ENCODE assay signal across 19 mouse cellular contexts in genomic region chr2:60876891-60877290, GRCm38 (mm10).
DNase-seq lines count a peak whose midpoint lies in the region; ATAC-seq and TF ChIP-seq lines count a peak whose summit lies in the region.
"Had no signal": no experiment of that assay in that cellular context is flagged by ENCODE, and none has a peak within 500 bp of the region (broad histone marks: within the 10 kb centered on the region; RNA-seq: fewer than 3 reads in every experiment).

No protein-coding gene starts in this region.

- H3K36me3 ChIP-seq in heart, embryonic 13.5 days, result peaks cover 5% of the 10 kb centered on the region; the same call in 1 of the 2 replicates
- H3K36me3 ChIP-seq in stomach, embryonic 15.5 days, result no peaks in the 10 kb centered on the region
- H3K36me3 ChIP-seq in stomach, postnatal 0 days (ENCODE audit: control insufficient read depth, insufficient read depth, low read length), result no peaks in the 10 kb centered on the region
- H3K36me3 ChIP-seq in embryonic facial prominence, embryonic 13.5 days, result 0 out of 2 replicates have a peak, but pooled peaks cover 5% of the 10 kb centered on the region
- H3K36me3 ChIP-seq: embryonic facial prominence, embryonic 15.5 days; hindbrain, embryonic 12.5 days had no signal

- no peak for TF ChIP-seq EP300 in stomach, postnatal 0 days (optimal IDR thresholded peaks at IDR 0.05)

- peak overlapping the region; percentile 60; the same call in 1 of the 2 replicates for H3K9ac ChIP-seq in heart, embryonic 13.5 days
- H3K9ac ChIP-seq in stomach, embryonic 15.5 days, result no peak overlapping the region
- H3K9ac ChIP-seq in stomach, postnatal 0 days (ENCODE audit: low read length), result no peak overlapping the region
- no peak overlapping the region for H3K9ac ChIP-seq in embryonic facial prominence, embryonic 13.5 days
- H3K9ac ChIP-seq: embryonic facial prominence, embryonic 15.5 days; forebrain, postnatal 0 days; hindbrain, embryonic 12.5 days; limb, embryonic 13.5 days; liver, embryonic 12.5 days had no signal

- H3K9me3 ChIP-seq in heart, embryonic 13.5 days, result no peaks in the 10 kb centered on the region
- no peaks in the 10 kb centered on the region for H3K9me3 ChIP-seq in stomach, embryonic 15.5 days
- H3K9me3 ChIP-seq in stomach, postnatal 0 days (ENCODE audit: control insufficient read depth, low read length), result no peaks in the 10 kb centered on the region
- H3K9me3 ChIP-seq in embryonic facial prominence, embryonic 13.5 days, result no peaks in the 10 kb centered on the region
- H3K9me3 ChIP-seq: embryonic facial prominence, embryonic 15.5 days; hindbrain, embryonic 12.5 days; limb, embryonic 13.5 days; liver, embryonic 12.5 days had no signal

- H3K27ac ChIP-seq in heart, embryonic 13.5 days (replicated peaks), result peak overlapping the region; percentile 21; the same call in 1 of the 2 replicates
- 0 out of 2 replicates have a peak overlapping the region, but pooled peaks have one; percentile 18 for H3K27ac ChIP-seq in stomach, embryonic 15.5 days
- no peak overlapping the region for H3K27ac ChIP-seq in stomach, postnatal 0 days (replicated peaks)
- no peak overlapping the region for H3K27ac ChIP-seq in embryonic facial prominence, embryonic 13.5 days
- H3K27ac ChIP-seq: hindbrain, embryonic 12.5 days; limb, embryonic 13.5 days; liver, embryonic 12.5 days had no signal

- H3K4me1 ChIP-seq in heart, embryonic 13.5 days, result peaks cover 87% of the 10 kb centered on the region
- peaks cover 45% of the 10 kb centered on the region for H3K4me1 ChIP-seq in stomach, embryonic 15.5 days
- peaks cover 11% of the 10 kb centered on the region for H3K4me1 ChIP-seq in stomach, postnatal 0 days (replicated peaks; ENCODE audit: control insufficient read depth, insufficient read depth)
- H3K4me1 ChIP-seq in embryonic facial prominence, embryonic 13.5 days, result peaks cover 64% of the 10 kb centered on the region

- ATAC-seq in heart, embryonic 13.5 days (ENCODE audit: extremely low read depth, insufficient number of reproducible peaks, low FRiP score, low TSS enrichment), result no peak
- no peak for ATAC-seq in stomach, embryonic 15.5 days (ENCODE audit: insufficient read depth, low FRiP score, low read depth)
- no peak for ATAC-seq in stomach, postnatal 0 days (ENCODE audit: low FRiP score, low TSS enrichment)
- no peak for ATAC-seq in embryonic facial prominence, embryonic 13.5 days (ENCODE audit: insufficient number of reproducible peaks, insufficient read depth, low FRiP score, low TSS enrichment, low read depth)
- ATAC-seq: forebrain, postnatal 0 days; liver, embryonic 12.5 days had no signal

- no peaks in the 10 kb centered on the region for H3K27me3 ChIP-seq in heart, embryonic 13.5 days (replicated peaks)
- no peaks in the 10 kb centered on the region for H3K27me3 ChIP-seq in stomach, embryonic 15.5 days (replicated peaks)
- H3K27me3 ChIP-seq in stomach, postnatal 0 days (ENCODE audit: control insufficient read depth, insufficient read depth, low read length), result no peaks in the 10 kb centered on the region
- no peaks in the 10 kb centered on the region for H3K27me3 ChIP-seq in embryonic facial prominence, embryonic 13.5 days
- H3K27me3 ChIP-seq: embryonic facial prominence, embryonic 15.5 days; hindbrain, embryonic 12.5 days; limb, embryonic 13.5 days; liver, embryonic 12.5 days had no signal

- H3K4me3 ChIP-seq in heart, embryonic 13.5 days, result no peak overlapping the region
- H3K4me3 ChIP-seq in stomach, embryonic 15.5 days (replicated peaks), result no peak overlapping the region
- no peak overlapping the region for H3K4me3 ChIP-seq in stomach, postnatal 0 days (ENCODE audit: low read depth, low read length)
- H3K4me3 ChIP-seq in embryonic facial prominence, embryonic 13.5 days, result no peak overlapping the region
- H3K4me3 ChIP-seq: embryonic facial prominence, embryonic 15.5 days; hindbrain, embryonic 12.5 days; limb, embryonic 13.5 days; liver, embryonic 12.5 days had no signal

- 53% methylated on average over 2 of the region's 2 CpGs for WGBS in heart, embryonic 13.5 days
- 55% methylated on average over 2 of the region's 2 CpGs for WGBS in stomach, embryonic 15.5 days
- WGBS in stomach, postnatal 0 days, result 41% methylated on average over 2 of the region's 2 CpGs
- whole genome bisulfite sequencing in embryonic facial prominence, embryonic 13.5 days, result 51% methylated on average over 2 of the region's 2 CpGs

- 0 out of 2 replicates have a peak overlapping the region, but pooled peaks have one; percentile 10 for H3K4me2 ChIP-seq in heart, embryonic 13.5 days
- no peak overlapping the region for H3K4me2 ChIP-seq in stomach, embryonic 15.5 days
- H3K4me2 ChIP-seq in stomach, postnatal 0 days (replicated peaks; ENCODE audit: low read depth), result no peak overlapping the region
- H3K4me2 ChIP-seq in embryonic facial prominence, embryonic 13.5 days, result peak overlapping the region; percentile 9; the same call in 1 of the 2 replicates
- H3K4me2 ChIP-seq: embryonic facial prominence, embryonic 15.5 days; hindbrain, embryonic 12.5 days; limb, embryonic 13.5 days; liver, embryonic 12.5 days had no signal

- DNase-seq in heart, adult 11 months, result no peak
- DNase-seq in stomach, postnatal 0 days (ENCODE audit: low spot score), result no peak
- DNase-seq in natural killer cell, adult 2 months (ENCODE audit: low spot score in 2 of 2), result no peak
- DNase-seq in embryo, embryonic 10.5 days (ENCODE audit: low spot score), result no peak
- DNase-seq: cerebellum, adult 11 months; cerebellum, postnatal 10 days; forebrain, postnatal 0 days; gastrocnemius, postnatal 25 days; kidney, adult 11 months; layer of hippocampus, adult 9-11 months; lung, adult 2 months; lung, postnatal 4 days had no signal

- no peak for TF ChIP-seq CTCF in stomach, postnatal 0 days (IDR thresholded peaks at IDR 0.05; ENCODE audit: low read depth)

Comparison
In these comparisons a context has a peak if more than half of its experiments do, and no peak if none do; other contexts are left out.
1. H3K27ac ChIP-seq: peak in heart, embryonic 13.5 days (single experiment) and stomach, embryonic 15.5 days (single experiment); none in stomach, postnatal 0 days (single experiment) and embryonic facial prominence, embryonic 13.5 days (single experiment).
2. H3K4me2 ChIP-seq: peak in heart, embryonic 13.5 days (single experiment) and embryonic facial prominence, embryonic 13.5 days (single experiment); none in stomach, embryonic 15.5 days (single experiment) and stomach, postnatal 0 days (single experiment).